Mouse (Mus musculus) hindbrain, embryonic 16.5 days (tissue): ENCODE data around the gene Rfx6. TPM values are rescaled to one million over a fixed set of nuclear protein-coding genes. Genes with fewer than 3 reads are reported as not detected.
A peak's percentile ranks its signal among the peaks of the same experiment; 100 is the strongest.

ENCODE experiments used
- ATAC-seq: fragments of 200-750 bp; cut with Nextera tagmentation; 2 replicates; pipeline ENCODE4 v1.8.0; 2017; ENCODE audit warnings: moderate TSS enrichment, moderate library complexity
- H3K27ac ChIP-seq: fragments of 300-500 bp; sonication (generic); 2 replicates; pipeline ENCODE4 v1.5.1; 2014; ENCODE audit warnings: low read depth, mild to moderate bottlenecking, control low read depth, low read length, moderate library complexity
- H3K27me3 ChIP-seq: fragments of 300-500 bp; sonication (generic); replicated peaks from 2 replicates; pipeline ENCODE4 v1.6.1; 2014; ENCODE audit warnings: low read length; ENCODE audit not compliant: control insufficient read depth, insufficient read depth
- H3K36me3 ChIP-seq: fragments of 300-500 bp; sonication (generic); 2 replicates; pipeline ENCODE4 v1.6.1; 2014; ENCODE audit warnings: mild to moderate bottlenecking, low read length, moderate library complexity, mixed read lengths; ENCODE audit not compliant: control insufficient read depth, insufficient read depth
- H3K4me1 ChIP-seq: fragments of 300-500 bp; sonication (generic); 2 replicates; pipeline ENCODE4 v1.6.1; 2014; ENCODE audit warnings: low read depth, low read length; ENCODE audit not compliant: control insufficient read depth, insufficient read depth
- H3K4me2 ChIP-seq: fragments of 300-500 bp; sonication (generic); 2 replicates; pipeline ENCODE4 v1.6.1; 2014; ENCODE audit warnings: mild to moderate bottlenecking, low read length, control low read depth, moderate library complexity
- H3K4me3 ChIP-seq: fragments of 300-500 bp; sonication (generic); 2 replicates; pipeline ENCODE4 v1.5.1; 2014; ENCODE audit warnings: mild to moderate bottlenecking, low read length, control low read depth, moderate library complexity
- H3K9ac ChIP-seq: fragments of 300-500 bp; sonication (generic); 2 replicates; pipeline ENCODE4 v1.6.1; 2014; ENCODE audit warnings: low read depth, mild to moderate bottlenecking, control low read depth, low read length, moderate library complexity
- H3K9me3 ChIP-seq: fragments of 300-500 bp; sonication (generic); 2 replicates; pipeline ENCODE4 v1.6.1; 2014; ENCODE audit warnings: mild to moderate bottlenecking, low read length, moderate library complexity; ENCODE audit not compliant: control insufficient read depth
- WGBS: fragments of 180-500 bp; shearing (Covaris S2); extraction: QIAGEN DNeasy Blood & Tissue Kit; methylation state at CpG from one replicate; pipeline ENCODE4 v1.1.7; 2014; 5-methylcytosine and 5-hydroxymethylcytosine counted together
- polyA plus RNA-seq: library from polyadenylated mRNA; unstranded; fragments of >200 nt; fragmentation: Nextera tagmentation; extraction: Ambion mirVana; gene quantifications from 2 replicates; pipeline ENCODE4 v1.2.1, GENCODE M21; 2015

Gene Rfx6
- polyA plus RNA-seq = not detected in 2 replicates

DNA sequence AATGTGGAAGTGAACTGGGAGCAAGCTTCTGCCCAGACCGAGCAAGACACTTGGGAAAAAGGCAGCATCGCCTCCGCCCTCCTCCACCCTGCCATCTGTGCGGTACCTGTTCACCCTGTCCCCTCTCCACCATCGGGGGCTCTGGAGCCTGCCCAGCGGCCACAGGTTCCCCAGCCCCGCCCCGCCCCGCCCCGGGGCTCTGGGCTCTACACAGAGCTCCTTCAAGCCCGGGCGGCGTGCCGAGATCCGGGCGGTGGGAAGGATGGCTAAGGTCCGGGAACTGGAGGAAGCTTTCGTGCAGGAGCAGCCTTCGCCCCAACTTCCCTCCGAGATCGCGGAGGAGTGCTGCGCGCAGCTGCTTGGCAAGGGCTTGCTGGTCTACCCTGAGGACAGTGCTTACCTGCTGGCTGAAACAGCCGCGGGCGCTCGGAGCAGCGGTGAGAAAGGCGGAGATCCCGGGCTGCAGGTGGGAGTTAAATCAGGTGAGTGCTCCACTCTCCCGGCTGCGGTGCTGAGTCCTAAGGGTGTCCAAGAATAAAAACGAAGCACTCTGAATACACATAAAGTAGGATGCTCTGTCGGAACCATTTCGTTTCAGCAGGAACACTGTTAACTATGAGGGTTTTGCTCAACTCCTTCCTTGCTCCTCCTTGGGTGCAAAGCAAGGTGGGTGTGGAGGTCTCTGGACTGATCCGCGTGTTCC lies at the start of gene Rfx6:
Gene Rfx6 (plus strand): TSS at position 209 of the 703 bp plus-strand sequence.
- ATAC-seq = peak; percentile 85
- under 1% methylated on average over 38 of the region's 38 CpGs for WGBS
- Histone ChIP-seq H3K9me3 (no peaks in the 10 kb centered on the region), H3K4me3 (peak within 1 kb of the TSS; percentile 51), H3K9ac (peak within 1 kb of the TSS; percentile 47), H3K36me3 (no peaks in the 10 kb centered on the region), H3K27ac (no peak within 1 kb of the TSS), H3K27me3 (peaks cover 10% of the 10 kb centered on the region), H3K4me2 (peak within 1 kb of the TSS; percentile 93), H3K4me1 (peaks cover 5% of the 10 kb centered on the region; the same call in 1 of the 2 replicates)

- ATAC-seq = no peak
- no peak within 1 kb of the TSS for H3K4me3 ChIP-seq
- H3K4me1 ChIP-seq = no peaks in the 10 kb centered on the region
- H3K9ac ChIP-seq = no peak within 1 kb of the TSS
- H3K4me2 ChIP-seq = no peak within 1 kb of the TSS
- 45% methylated on average over 8 of the region's 8 CpGs for WGBS
- no peaks in the 10 kb centered on the region for H3K27me3 ChIP-seq
- no peaks in the 10 kb centered on the region for H3K36me3 ChIP-seq
- no peaks in the 10 kb centered on the region for H3K9me3 ChIP-seq
- H3K27ac ChIP-seq = no peak within 1 kb of the TSS
These were observed 46.0 kb upstream of the Rfx6 start, which contains the start of gene Gprc6a for GRCm38 (mm10) chr10:51631411-51632136. Gprc6a (minus strand) TSS chr10:51631461.

DNA sequence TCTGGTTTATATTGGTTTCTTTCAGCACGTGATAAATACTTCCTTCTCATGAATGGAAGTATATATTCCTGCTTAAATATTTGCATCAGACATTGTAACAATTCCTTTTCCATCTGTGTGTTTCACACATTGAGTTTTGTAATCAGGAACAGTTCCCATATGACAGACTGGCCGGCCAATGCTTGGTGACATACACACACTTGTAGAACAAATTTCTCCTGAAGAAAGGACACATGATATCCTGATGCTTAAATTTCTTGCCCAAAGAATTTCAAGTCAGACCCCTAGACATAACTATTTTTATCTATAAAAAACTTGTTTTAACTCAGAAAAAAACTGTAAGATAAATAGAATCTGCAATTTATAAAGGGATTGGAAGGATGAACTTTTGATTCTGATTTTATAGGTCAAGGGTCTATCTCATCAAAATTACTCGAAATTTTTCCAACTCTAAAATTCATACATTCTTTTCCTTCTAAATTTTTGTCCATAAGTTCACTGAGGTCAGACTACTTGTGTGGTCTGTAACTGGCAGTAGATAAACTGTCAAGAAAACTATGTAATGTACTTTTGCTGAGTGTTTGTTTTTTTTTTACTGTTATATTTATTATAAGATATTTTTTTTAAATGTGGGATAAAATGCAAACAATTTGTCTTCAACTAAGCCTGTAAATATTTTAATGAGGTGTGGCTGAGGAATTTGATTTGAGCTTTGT lies 27.9 kb upstream of the Rfx6 start:
- H3K27me3 ChIP-seq = no peaks in the 10 kb centered on the region
- H3K36me3 ChIP-seq = no peaks in the 10 kb centered on the region
- H3K9ac ChIP-seq = no peak overlapping the region
- no peak overlapping the region for H3K4me3 ChIP-seq
- no peak for ATAC-seq
- no peaks in the 10 kb centered on the region for H3K9me3 ChIP-seq
- H3K4me1 ChIP-seq = no peaks in the 10 kb centered on the region
- H3K4me2 ChIP-seq = no peak overlapping the region
- no peak overlapping the region for H3K27ac ChIP-seq
- 75% methylated on average over 3 of the region's 3 CpGs for WGBS

GRCm38 (mm10) chr10:51657324-51657723 lies 20.2 kb upstream of the Rfx6 start:
- Histone ChIP-seq H3K27ac (no peak overlapping the region), H3K4me1 (no peaks in the 10 kb centered on the region), H3K9ac (no peak overlapping the region), H3K36me3 (no peaks in the 10 kb centered on the region), H3K4me3 (no peak overlapping the region), H3K27me3 (no peaks in the 10 kb centered on the region), H3K4me2 (no peak overlapping the region), H3K9me3 (no peaks in the 10 kb centered on the region)
- 77% methylated on average over 1 of the region's 1 CpGs for WGBS
- ATAC-seq = no peak

- Histone ChIP-seq H3K36me3 (no peaks in the 10 kb centered on the region), H3K27ac (no peak overlapping the region), H3K27me3 (no peaks in the 10 kb centered on the region), H3K4me1 (no peaks in the 10 kb centered on the region), H3K4me3 (no peak overlapping the region), H3K9ac (no peak overlapping the region), H3K9me3 (no peaks in the 10 kb centered on the region), H3K4me2 (no peak overlapping the region)
- no peak for ATAC-seq
These were observed 8.2 kb upstream of the Rfx6 start for GRCm38 (mm10) chr10:51669334-51669733.

DNA sequence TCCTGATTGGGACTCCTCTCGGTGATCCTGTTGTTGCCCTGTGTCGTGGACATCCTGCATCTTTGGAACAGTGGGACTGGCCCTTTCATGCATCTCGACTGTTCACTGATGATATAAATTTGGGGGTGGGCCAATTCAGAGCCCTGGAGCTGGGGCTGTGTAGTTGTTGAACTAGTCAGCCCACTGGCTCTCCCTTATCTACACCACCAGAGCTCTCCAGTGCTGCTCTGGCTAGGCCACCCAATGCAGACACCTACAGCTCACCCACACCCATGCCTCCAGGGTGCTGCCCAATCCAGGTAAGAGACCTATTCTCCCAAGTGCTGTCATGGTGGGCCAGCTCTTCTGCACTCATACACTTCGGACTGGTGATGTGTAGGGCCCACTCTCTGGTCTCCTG lies 6.0 kb upstream of the Rfx6 start:
- Histone ChIP-seq H3K27me3 (peaks cover 4% of the 10 kb centered on the region; the same call in 1 of the 2 replicates), H3K9me3 (no peaks in the 10 kb centered on the region)
- 80% methylated on average over 4 of the region's 4 CpGs for WGBS

GRCm38 (mm10) chr10:51672082-51672779 lies 5.3 kb upstream of the Rfx6 start:
- ATAC-seq = no peak
- Histone ChIP-seq H3K4me2 (no peak overlapping the region), H3K9ac (no peak overlapping the region), H3K27me3 (peaks cover 6% of the 10 kb centered on the region), H3K4me3 (no peak overlapping the region), H3K4me1 (no peaks in the 10 kb centered on the region), H3K9me3 (no peaks in the 10 kb centered on the region), H3K36me3 (no peaks in the 10 kb centered on the region), H3K27ac (no peak overlapping the region)
- WGBS = 65% methylated on average over 1 of the region's 1 CpGs

More for the DNA sequence above, 6.0 kb upstream of the Rfx6 start:
- no peaks in the 10 kb centered on the region for H3K4me1 ChIP-seq
- H3K4me2 ChIP-seq = no peak overlapping the region
- no peaks in the 10 kb centered on the region for H3K36me3 ChIP-seq
- no peak overlapping the region for H3K9ac ChIP-seq
- ATAC-seq = no peak
- H3K4me3 ChIP-seq = no peak overlapping the region
- no peak overlapping the region for H3K27ac ChIP-seq

DNA sequence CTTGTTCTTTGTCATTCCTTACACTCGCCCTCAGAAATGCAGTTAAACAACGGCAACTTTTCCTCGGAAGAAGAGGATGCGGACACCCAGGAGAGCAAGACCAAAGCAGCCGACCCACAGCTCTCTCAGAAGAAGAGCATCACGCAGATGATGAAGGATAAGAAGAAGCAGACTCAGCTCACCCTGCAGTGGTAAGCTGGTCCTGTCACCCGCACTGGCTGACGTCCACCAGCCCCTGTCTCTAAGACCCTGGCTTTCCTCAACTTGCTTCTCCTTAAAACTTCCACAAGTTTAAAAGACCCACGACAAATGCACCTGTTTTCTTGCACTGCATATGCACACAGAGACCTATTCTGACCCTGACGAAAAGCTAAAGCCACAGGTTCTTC lies 689 bp downstream of the Rfx6 start:
- no peaks in the 10 kb centered on the region for H3K36me3 ChIP-seq
- peak overlapping the region; percentile 51 for H3K4me3 ChIP-seq
- no peak overlapping the region for H3K27ac ChIP-seq
- no peaks in the 10 kb centered on the region for H3K9me3 ChIP-seq
- 4% methylated on average over 10 of the region's 10 CpGs for WGBS
- H3K9ac ChIP-seq = peak overlapping the region; percentile 47; the same call in 1 of the 2 replicates
- ATAC-seq = no peak
- H3K27me3 ChIP-seq = peaks cover 10% of the 10 kb centered on the region
- H3K4me2 ChIP-seq = peak overlapping the region; percentile 93
- H3K4me1 ChIP-seq = peaks cover 5% of the 10 kb centered on the region; the same call in 1 of the 2 replicates
